Comparison of ENCODE assay signal across 8 mouse cellular contexts in the genomic region with DNA sequence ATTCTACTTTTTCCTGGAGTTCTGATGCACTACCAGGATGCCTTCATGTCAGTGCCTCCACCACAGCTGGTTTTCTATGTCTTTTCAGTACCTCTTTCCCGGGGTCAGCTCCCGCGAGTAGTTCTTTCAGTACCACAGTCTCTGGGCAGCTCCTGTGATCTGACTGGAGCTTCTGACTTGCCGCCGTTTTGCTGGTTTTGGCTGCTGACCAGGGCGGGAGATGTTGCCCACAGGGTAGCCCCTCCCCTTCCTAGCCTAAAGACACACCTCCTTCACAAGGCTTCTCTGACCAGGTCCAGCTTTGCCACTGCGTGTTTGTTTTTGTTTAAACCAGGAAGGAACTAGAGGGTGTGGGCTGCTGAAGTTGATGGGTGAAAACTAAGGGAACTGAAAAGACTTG. TPM values are rescaled to one million over a fixed set of nuclear protein-coding genes. Genes with fewer than 3 reads are reported as not detected.
DNase-seq lines count a peak whose midpoint lies in the region; ATAC-seq lines count a peak whose summit lies in the region.

Gene Neurod4, minus strand, starts transcription at position 175 of the 400 bp plus-strand sequence.

- H3K4me1 ChIP-seq in heart, embryonic 13.5 days, result no peaks in the 10 kb centered on the region
- no peaks in the 10 kb centered on the region for H3K4me1 ChIP-seq in liver, embryonic 12.5 days

- no peaks in the 10 kb centered on the region for H3K36me3 ChIP-seq in heart, embryonic 13.5 days
- H3K36me3 ChIP-seq in liver, embryonic 12.5 days, result no peaks in the 10 kb centered on the region

- H3K9ac ChIP-seq in heart, embryonic 13.5 days, result no peak within 1 kb of the TSS
- H3K9ac ChIP-seq in liver, embryonic 12.5 days, result no peak within 1 kb of the TSS

- no peak within 1 kb of the TSS for H3K27ac ChIP-seq in heart, embryonic 13.5 days (replicated peaks)
- no peak within 1 kb of the TSS for H3K27ac ChIP-seq in liver, embryonic 12.5 days

- no peak within 1 kb of the TSS for H3K4me2 ChIP-seq in heart, embryonic 13.5 days
- no peak within 1 kb of the TSS for H3K4me2 ChIP-seq in liver, embryonic 12.5 days

- 2% methylated on average over 7 of the region's 7 CpGs for WGBS in heart, embryonic 13.5 days
- 3% methylated on average over 7 of the region's 7 CpGs for WGBS in liver, embryonic 12.5 days (ENCODE audit: insufficient replicate concordance)

- no peak within 1 kb of the TSS for H3K4me3 ChIP-seq in heart, embryonic 13.5 days
- H3K4me3 ChIP-seq in liver, embryonic 12.5 days, result no peak within 1 kb of the TSS

- H3K27me3 ChIP-seq in heart, embryonic 13.5 days (replicated peaks), result no peaks in the 10 kb centered on the region
- no peaks in the 10 kb centered on the region for H3K27me3 ChIP-seq in liver, embryonic 12.5 days (replicated peaks)

- peak; percentile 73 for ATAC-seq in heart, embryonic 13.5 days (ENCODE audit: extremely low read depth, insufficient number of reproducible peaks, low FRiP score, low TSS enrichment)
- peak; percentile 59 for ATAC-seq in liver, embryonic 12.5 days

- H3K9me3 ChIP-seq in heart, embryonic 13.5 days, result no peaks in the 10 kb centered on the region
- H3K9me3 ChIP-seq in liver, embryonic 12.5 days (replicated peaks), result no peaks in the 10 kb centered on the region

- no peak for DNase-seq in heart, adult 9 months (ENCODE audit: low spot score in 2 of 2)
- peak; percentile 19 for DNase-seq in adrenal gland, postnatal 25 days
- DNase-seq in heart, postnatal 4 days, result peak; percentile 70
- DNase-seq in ovary, postnatal 14 days (ENCODE audit: low spot score), result peak; percentile 41
- no peak for DNase-seq in frontal cortex, adult 2 months (ENCODE audit: extremely low spot score in 1 of 2, low spot score in 1 of 2)
- no peak for DNase-seq in cerebellum, adult 8-10 months

RNA-seq across cellular contexts. Expression of gene Neurod4, which starts in this region (rescaled TPM):
- polyA plus RNA-seq in heart, embryonic 13.5 days (2015; fragmentation: Nextera tagmentation; extraction: Ambion mirVana), result not detected in 2 replicates
- 0.36 TPM in 1 of 2 replicates, not detected in the other for total RNA-seq in adrenal gland, postnatal 25 days (2021)
- not detected for total RNA-seq in heart, postnatal 4 days (2021)
- not detected in 2 replicates for polyA plus RNA-seq in liver, embryonic 12.5 days (2016; fragmentation: Nextera tagmentation; extraction: Ambion mirVana)
- polyA plus RNA-seq in frontal cortex, adult 2 months (2012; rRNA removed), result 0.30 and 0.46 TPM in 2 replicates

Comparison
In these comparisons a context has a peak if more than half of its experiments do, and no peak if none do; other contexts are left out.
1. Peak in ATAC-seq in heart, embryonic 13.5 days; RNA of the gene not detected or under 1 TPM.
2. Peak in DNase-seq in adrenal gland, postnatal 25 days; RNA of the gene not detected or under 1 TPM.
3. Peak in DNase-seq in heart, postnatal 4 days; RNA of the gene not detected or under 1 TPM.
4. Peak in ATAC-seq in liver, embryonic 12.5 days; RNA of the gene not detected or under 1 TPM.